Mouse (Mus musculus): ENCODE data around the gene Kdm2b.

DNA sequence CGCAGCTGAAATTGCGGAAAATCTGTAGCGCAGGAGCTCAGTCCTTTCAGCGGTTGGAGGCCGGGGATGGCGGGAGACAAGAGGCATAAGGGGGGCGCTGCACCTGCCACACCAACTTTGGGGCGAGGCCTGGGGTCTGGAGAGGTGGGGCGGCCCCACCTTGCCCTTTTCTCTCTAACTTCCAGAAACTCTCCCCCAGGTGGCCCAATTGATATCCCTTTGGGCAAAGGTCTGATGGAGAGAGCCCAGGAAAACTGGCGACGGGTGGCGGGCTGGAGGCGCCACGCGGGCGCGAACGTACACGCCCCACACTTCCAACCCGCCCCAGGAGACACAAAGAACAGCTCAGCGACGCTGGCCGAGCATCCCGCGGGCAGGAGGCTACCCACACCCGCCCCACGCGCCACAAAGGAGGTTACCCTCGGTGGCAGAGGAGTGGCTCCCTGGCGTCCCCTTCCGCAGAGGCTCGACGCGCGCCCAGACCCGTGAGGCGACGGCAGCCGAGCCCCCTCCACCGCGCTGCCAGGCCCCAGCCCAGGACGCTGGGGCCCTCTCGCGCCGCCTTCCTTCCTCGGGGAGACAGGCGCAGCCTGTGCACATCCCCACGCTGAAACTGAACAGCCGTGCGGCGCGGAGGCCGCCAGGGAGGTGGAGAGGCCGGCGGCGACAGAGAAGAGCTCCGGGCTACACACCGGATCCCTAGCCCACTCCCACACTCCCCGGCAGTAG lies 37.5 kb downstream of the Kdm2b start:
- TF ChIP-seq MAFK (IDR thresholded peaks at IDR 0.05; ENCODE audit: insufficient read depth, low read depth, low read length) (no peak), HCFC1 (IDR thresholded peaks at IDR 0.05; ENCODE audit: borderline replicate concordance, insufficient read depth, low read length) (no peak), ZC3H11A (IDR thresholded peaks at IDR 0.05; ENCODE audit: borderline replicate concordance, low read depth, low read length) (no peak), CHD2 (IDR thresholded peaks at IDR 0.05; ENCODE audit: low read depth, low read length) (no peak)
